Mouse (Mus musculus) megakaryocyte-erythroid progenitor cell, adult 5-6 weeks (primary cell): Measurements from ENCODE around the gene Naip2. TPM values are rescaled to one million over a fixed set of nuclear protein-coding genes. Genes with fewer than 3 reads are reported as not detected.
"Not testable (repeated sequence)": the region's sequence is repeated elsewhere in the genome, so short reads cannot be mapped to it uniquely, and the experiment has no call there.

Source experiments
- ATAC-seq: replicated peaks from 2 replicates; pipeline ENCODE4 v1.8.0; 2016; ENCODE audit warnings: mild to moderate bottlenecking, inconsistent platforms; ENCODE audit not compliant: severe bottlenecking, poor library complexity, low FRiP score, low TSS enrichment
- total RNA-seq, 2 experiments: library from RNA; stranded (forward) in 1 of 2; stranded (reverse) in 1 of 2; fragments of 200-1000, 215-1000 nt in 1 of 2; fragments of >200 nt in 1 of 2; fragmentation: Nextera tagmentation in 1 of 2; gene quantifications; 2 replicates each; pipeline ENCODE4 v1.2.3; 2014 to 2017

The Naip2 gene
- 5.8 and 8.2 TPM in 2 replicates for total RNA-seq (2014; fragmentation: Nextera tagmentation)
- total RNA-seq (2017) = 6.7 and 7.1 TPM in 2 replicates

GRCm38 (mm10) chr13:100201659-100202333 lies at the start of gene Naip2:
Naip2 (minus strand) TSS chr13:100202092.
- ATAC-seq = peak; percentile 94

- peak; percentile 95 for ATAC-seq
Observed at GRCm38 (mm10) chr13:100246896-100247519, 45.1 kb upstream of the Naip2 start.

- not testable (repeated sequence) for ATAC-seq
Observed at GRCm38 (mm10) chr13:100246223-100246622, 44.3 kb upstream of the Naip2 start, which contains the start of gene Naip5. Naip5 (minus strand) TSS chr13:100246323.

GRCm38 (mm10) chr13:100243702-100244101 lies 41.8 kb upstream of the Naip2 start:
- no peak for ATAC-seq

- ATAC-seq = not testable (repeated sequence)
Observed at GRCm38 (mm10) chr13:100213683-100214082, 11.8 kb upstream of the Naip2 start.

GRCm38 (mm10) chr13:100210540-100210939 lies 8.6 kb upstream of the Naip2 start:
- ATAC-seq = peak; percentile 95

- no peak for ATAC-seq
Observed at GRCm38 (mm10) chr13:100203319-100203718, 1.4 kb upstream of the Naip2 start.

GRCm38 (mm10) chr13:100200778-100201177 lies 1.1 kb downstream of the Naip2 start:
- 0 out of 2 replicates have a peak, but pooled peaks have one; percentile 45 for ATAC-seq

- ATAC-seq = no peak
Observed at GRCm38 (mm10) chr13:100195421-100195820, 6.5 kb downstream of the Naip2 start.

- ATAC-seq = not testable (repeated sequence)
Observed at GRCm38 (mm10) chr13:100183111-100183510, 18.8 kb downstream of the Naip2 start.

GRCm38 (mm10) chr13:100174360-100174759 lies 27.5 kb downstream of the Naip2 start:
- not testable (repeated sequence) for ATAC-seq

- not testable (repeated sequence) for ATAC-seq
Observed at GRCm38 (mm10) chr13:100166378-100166777, 35.5 kb downstream of the Naip2 start.

- not testable (repeated sequence) for ATAC-seq
Observed at GRCm38 (mm10) chr13:100162467-100162866, 39.4 kb downstream of the Naip2 start.

- not testable (repeated sequence) for ATAC-seq
Observed at GRCm38 (mm10) chr13:100161171-100161870, 40.6 kb downstream of the Naip2 start.

GRCm38 (mm10) chr13:100156624-100157023 lies 45.3 kb downstream of the Naip2 start:
- ATAC-seq = no peak

- no peak for ATAC-seq
Observed at GRCm38 (mm10) chr13:100152659-100153058, 49.2 kb downstream of the Naip2 start.

- ATAC-seq = no peak
Observed at GRCm38 (mm10) chr13:100141646-100142314, 60.1 kb downstream of the Naip2 start.

GRCm38 (mm10) chr13:100125258-100125643 lies 76.6 kb downstream of the Naip2 start:
- peak; percentile 46 for ATAC-seq

- ATAC-seq = peak; percentile 99
Observed at GRCm38 (mm10) chr13:100124423-100125257, 77.3 kb downstream of the Naip2 start, which contains the start of gene Smn1. Smn1 (plus strand) TSS chr13:100124852.
